9 mouse cellular contexts compared by ENCODE assay signal in the genomic region with DNA sequence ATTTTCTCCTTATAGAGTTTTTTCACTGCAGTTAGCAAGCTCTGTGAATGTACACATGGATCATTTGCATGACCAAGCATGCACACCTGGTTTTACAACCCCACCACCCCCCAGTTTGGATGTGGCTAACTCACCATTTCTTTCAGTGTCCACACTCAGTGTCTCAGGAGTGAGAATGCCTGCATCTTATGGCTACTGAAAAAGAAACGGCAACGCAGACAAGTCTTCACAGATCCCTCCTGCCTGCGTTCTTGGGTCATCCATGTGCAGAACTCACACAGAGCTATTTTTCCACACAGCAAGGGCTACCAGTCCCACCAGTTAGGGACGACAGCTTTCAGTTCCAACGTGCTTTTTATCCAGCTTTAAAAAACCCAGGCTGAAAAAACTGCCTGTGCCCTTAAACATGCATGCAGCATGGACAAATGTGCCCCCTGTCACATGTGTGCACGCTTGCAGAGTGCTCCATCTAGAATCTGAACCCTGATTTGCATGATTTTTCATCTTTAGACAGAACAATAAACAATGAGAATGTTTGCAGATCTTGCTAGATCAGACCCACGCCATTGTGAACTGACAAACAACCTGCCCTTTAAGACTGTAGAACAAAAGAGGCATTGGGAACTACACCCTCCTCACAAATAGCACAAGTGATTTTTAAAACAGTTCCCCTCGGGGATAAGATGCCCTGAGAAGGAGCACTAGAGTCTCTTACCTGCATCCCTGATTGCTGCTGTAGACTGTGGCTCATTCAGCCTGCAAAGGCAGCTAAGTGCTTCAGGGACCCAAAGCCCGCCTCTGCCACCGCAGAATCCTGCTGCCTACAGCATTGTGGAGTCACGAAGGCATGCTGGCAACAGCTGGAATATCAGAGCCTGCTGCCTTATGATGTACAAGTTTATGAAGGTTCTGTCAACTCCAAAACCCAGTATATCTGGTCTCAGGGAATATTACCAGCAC.
DNase-seq lines count a peak whose midpoint lies in the region; ATAC-seq and TF ChIP-seq lines count a peak whose summit lies in the region.
"Had no signal": no experiment of that assay in that cellular context is flagged by ENCODE, and none has a peak within 500 bp of the region (broad histone marks: within the 10 kb centered on the region; RNA-seq: fewer than 3 reads in every experiment).

No protein-coding gene starts in this region.

- 66% methylated on average over 11 of the region's 11 CpGs for WGBS in intestine, postnatal 0 days

- intact Hi-C loops in left cerebral cortex, postnatal 36 days (cut with DNase I) = no loop called here

- no peak for ATAC-seq in intestine, postnatal 0 days
- ATAC-seq: Patski had no signal

- no peaks in the 10 kb centered on the region for H3K9me3 ChIP-seq in intestine, postnatal 0 days (ENCODE audit: control insufficient read depth)

- no peak overlapping the region for H3K4me3 ChIP-seq in intestine, postnatal 0 days (ENCODE audit: low read depth, low read length)

- no peak overlapping the region for H3K27ac ChIP-seq in intestine, postnatal 0 days (ENCODE audit: low read depth, low read length)

- H3K4me1 ChIP-seq in intestine, postnatal 0 days (replicated peaks; ENCODE audit: control insufficient read depth, insufficient read depth, low read length) = no peaks in the 10 kb centered on the region

- H3K36me3 ChIP-seq in intestine, postnatal 0 days (ENCODE audit: control insufficient read depth, insufficient read depth) = no peaks in the 10 kb centered on the region

- peak; percentile 15 for DNase-seq in embryo, embryonic 10.5 days (ENCODE audit: low spot score)
- DNase-seq in frontal cortex, postnatal 14 days (ENCODE audit: low spot score in 2 of 2) = peak; percentile 13 to 28
- DNase-seq in left cerebral cortex, postnatal 36 days (ENCODE audit: low spot score in 2 of 2) = peak; percentile 19 to 29
- DNase-seq in right cerebral cortex, postnatal 10 days (ENCODE audit: low spot score in 2 of 2) = peak; percentile 35 to 37
- DNase-seq in adrenal gland, postnatal 10 days = no peak
- no peak for DNase-seq in heart, adult 18-20 months
- DNase-seq: thymus, adult 18-20 months had no signal

- H3K9ac ChIP-seq in intestine, postnatal 0 days (ENCODE audit: low read depth, low read length) = no peak overlapping the region

- H3K4me2 ChIP-seq in intestine, postnatal 0 days (replicated peaks; ENCODE audit: low read depth) = no peak overlapping the region

- no peak for TF ChIP-seq CTCF in intestine, postnatal 0 days (IDR thresholded peaks at IDR 0.05; ENCODE audit: low read depth)

- H3K27me3 ChIP-seq in intestine, postnatal 0 days (replicated peaks; ENCODE audit: control insufficient read depth, insufficient read depth, low read length) = no peaks in the 10 kb centered on the region

Comparison
In these comparisons a context has a peak if more than half of its experiments do, and no peak if none do; other contexts are left out.
1. DNase-seq: peak in embryo, embryonic 10.5 days (single experiment), frontal cortex, postnatal 14 days (2 of 2), left cerebral cortex, postnatal 36 days (2 of 2) and right cerebral cortex, postnatal 10 days (2 of 2); none in adrenal gland, postnatal 10 days (single experiment) and heart, adult 18-20 months (0 of 2).